Mouse (Mus musculus) heart, adult 2 months (tissue): ENCODE results near the gene Dars.
"Not testable (repeated sequence)": the region's sequence is repeated elsewhere in the genome, so short reads cannot be mapped to it uniquely, and the experiment has no call there.

Experiments
- CTCF ChIP-seq: fragments of 200-600 bp; IDR thresholded peaks from 2 replicates; pipeline ENCODE4 v1.8.1; 2022; ENCODE audit warnings: antibody characterized with exemption, mild to moderate bottlenecking, moderate library complexity
- EP300 ChIP-seq: fragments of 200-500 bp; IDR thresholded peaks from 2 replicates; pipeline ENCODE4 v1.6.1; 2011; ENCODE audit warnings: low read depth, low read length, control low read depth; ENCODE audit not compliant: insufficient read depth
- POLR2A ChIP-seq: fragments of 200-500 bp; IDR thresholded peaks from 2 replicates; pipeline ENCODE4 v1.6.1; 2011; ENCODE audit warnings: mild to moderate bottlenecking, low read depth, low read length, control low read depth; ENCODE audit not compliant: insufficient read depth

- not testable (repeated sequence) for TF ChIP-seq CTCF, POLR2A, EP300
Measured at GRCm38 (mm10) chr1:128319266-128319665, 97.9 kb downstream of the Dars start.
